Mouse (Mus musculus) embryonic facial prominence, embryonic 13.5 days (tissue): ENCODE measurements around the gene Hist1h2aa. TPM values are rescaled to one million over a fixed set of nuclear protein-coding genes. Genes with fewer than 3 reads are reported as not detected.

Source experiments
- ATAC-seq: fragments of 200-750 bp; cut with Nextera tagmentation; 2 replicates; pipeline ENCODE4 v1.8.0; 2017; ENCODE audit warnings: low read depth; ENCODE audit not compliant: insufficient number of reproducible peaks, insufficient read depth, low FRiP score, low TSS enrichment
- H3K27ac ChIP-seq: fragments of 300-500 bp; sonication (generic); 2 replicates; pipeline ENCODE4 v1.5.1; 2015; ENCODE audit warnings: moderate library complexity, mild to moderate bottlenecking, inconsistent platforms
- H3K27me3 ChIP-seq: fragments of 300-500 bp; sonication (generic); 2 replicates; pipeline ENCODE4 v1.6.1; 2015; ENCODE audit warnings: mild to moderate bottlenecking, inconsistent platforms
- H3K36me3 ChIP-seq: fragments of 300-500 bp; sonication (generic); 2 replicates; pipeline ENCODE4 v1.6.1; 2015; ENCODE audit warnings: mild to moderate bottlenecking, inconsistent platforms
- H3K4me1 ChIP-seq: fragments of 300-500 bp; sonication (generic); 2 replicates; pipeline ENCODE4 v1.6.1; 2015; ENCODE audit warnings: inconsistent platforms
- H3K4me2 ChIP-seq: fragments of 300-500 bp; sonication (generic); 2 replicates; pipeline ENCODE4 v1.6.1; 2015; ENCODE audit warnings: moderate library complexity, mild to moderate bottlenecking, inconsistent platforms
- H3K4me3 ChIP-seq: fragments of 300-500 bp; sonication (generic); 2 replicates; pipeline ENCODE4 v1.5.1; 2015; ENCODE audit warnings: mild to moderate bottlenecking, inconsistent platforms
- H3K9ac ChIP-seq: fragments of 300-500 bp; sonication (generic); 2 replicates; pipeline ENCODE4 v1.6.1; 2015; ENCODE audit warnings: mild to moderate bottlenecking, inconsistent platforms
- H3K9me3 ChIP-seq: fragments of 300-500 bp; sonication (generic); 2 replicates; pipeline ENCODE4 v1.6.1; 2016; ENCODE audit warnings: inconsistent platforms
- WGBS: fragments of 180-500 bp; shearing (Covaris S2); methylation state at CpG from one replicate; pipeline ENCODE4 v1.1.7; 2015; ENCODE audit warnings: mixed read lengths; 5-methylcytosine and 5-hydroxymethylcytosine counted together
- polyA plus RNA-seq: library from polyadenylated mRNA; unstranded; fragments of >200 nt; fragmentation: Nextera tagmentation; extraction: Ambion mirVana; gene quantifications from 2 replicates; pipeline ENCODE4 v1.2.1, GENCODE M21; 2015

Gene Hist1h2aa
- not detected in 2 replicates for polyA plus RNA-seq

DNA sequence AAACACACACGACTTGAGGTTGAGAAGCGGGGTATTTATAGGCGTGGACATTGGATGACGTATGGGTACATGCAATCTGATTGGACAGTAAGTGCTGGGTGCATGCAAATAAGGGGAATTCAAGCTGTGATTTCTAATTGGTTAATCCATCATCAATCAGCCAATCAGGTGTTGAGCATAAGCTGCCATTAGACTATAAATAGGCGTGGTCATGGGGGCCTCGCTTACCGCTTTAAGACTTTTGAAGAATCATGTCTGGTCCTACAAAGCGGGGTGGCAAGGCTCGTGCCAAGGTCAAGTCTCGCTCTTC lies at the start of gene Hist1h2aa:
Gene Hist1h2aa, plus strand, starts transcription at position 252 of the 310 bp plus-strand sequence.
- WGBS = 93% methylated on average over 10 of the region's 10 CpGs

DNA sequence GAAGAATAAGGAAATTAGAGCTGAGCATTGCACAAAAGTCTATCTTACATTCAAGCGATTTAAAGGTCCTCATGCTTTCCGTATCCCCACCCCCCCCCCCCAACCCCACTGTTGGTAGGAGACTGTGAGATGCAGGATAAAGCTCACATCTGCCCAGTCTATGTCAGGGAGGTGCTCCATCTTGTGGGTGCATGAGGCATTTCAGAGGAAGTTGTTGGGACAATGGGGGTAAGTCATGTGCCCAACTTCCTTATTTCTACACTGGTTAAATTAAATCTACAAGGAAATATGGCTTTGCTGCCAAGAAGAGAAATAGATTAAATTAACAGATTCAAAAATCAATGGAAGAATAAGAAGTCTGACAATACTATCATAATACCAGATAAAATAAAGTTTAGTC lies 48.7 kb upstream of the Hist1h2aa start:
- Histone ChIP-seq H3K4me1 (no peaks in the 10 kb centered on the region), H3K4me2 (no peak overlapping the region), H3K4me3 (no peak overlapping the region), H3K9me3 (no peaks in the 10 kb centered on the region), H3K27me3 (no peaks in the 10 kb centered on the region), H3K27ac (no peak overlapping the region), H3K9ac (no peak overlapping the region), H3K36me3 (no peaks in the 10 kb centered on the region)
- ATAC-seq = no peak
- WGBS = 31% methylated on average over 2 of the region's 2 CpGs

More for the DNA sequence above, at the start of gene Hist1h2aa:
- Histone ChIP-seq H3K4me1 (peaks cover 10% of the 10 kb centered on the region), H3K27ac (no peak within 1 kb of the TSS), H3K36me3 (no peaks in the 10 kb centered on the region), H3K9me3 (no peaks in the 10 kb centered on the region), H3K4me2 (no peak within 1 kb of the TSS), H3K27me3 (no peaks in the 10 kb centered on the region), H3K4me3 (no peak within 1 kb of the TSS), H3K9ac (no peak within 1 kb of the TSS)
- no peak for ATAC-seq

DNA sequence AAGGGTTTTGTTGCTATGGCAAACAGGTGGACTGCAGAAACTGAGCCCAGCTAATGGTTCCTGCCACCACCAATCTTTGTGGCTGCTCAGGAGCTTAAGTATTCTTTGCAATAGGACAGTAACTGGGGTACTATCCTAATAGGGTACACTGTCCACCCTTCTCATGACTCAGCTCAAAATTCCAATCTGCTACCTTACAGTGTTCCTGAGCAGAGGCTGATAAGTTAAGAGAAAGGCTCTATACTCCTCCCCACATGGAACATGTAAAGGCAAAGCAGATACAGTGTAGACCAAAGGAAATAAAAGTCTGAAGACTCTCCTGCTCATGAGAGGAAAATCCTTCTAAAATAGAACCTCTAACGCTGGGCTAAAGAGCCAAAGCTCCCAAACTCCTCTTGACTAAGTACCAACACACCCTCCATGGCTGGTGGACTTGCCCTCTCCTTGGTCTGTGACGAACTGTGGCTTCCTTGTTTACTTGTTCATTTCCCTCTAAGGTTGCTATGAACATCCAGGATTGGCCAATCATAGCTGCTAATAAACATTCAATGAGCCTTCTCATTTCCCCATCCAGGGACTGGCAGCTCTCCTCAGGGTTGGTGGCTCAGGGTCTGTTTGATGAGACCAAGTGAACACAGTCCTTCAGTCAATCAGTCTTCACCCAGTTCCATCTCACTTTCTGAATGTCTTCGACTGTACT lies 47.1 kb upstream of the Hist1h2aa start:
- Histone ChIP-seq H3K36me3 (no peaks in the 10 kb centered on the region), H3K4me1 (no peaks in the 10 kb centered on the region), H3K4me2 (no peak overlapping the region), H3K27ac (no peak overlapping the region), H3K9ac (no peak overlapping the region), H3K27me3 (no peaks in the 10 kb centered on the region), H3K4me3 (no peak overlapping the region), H3K9me3 (no peaks in the 10 kb centered on the region)
- ATAC-seq = no peak
- 80% methylated on average over 3 of the region's 3 CpGs for WGBS

DNA sequence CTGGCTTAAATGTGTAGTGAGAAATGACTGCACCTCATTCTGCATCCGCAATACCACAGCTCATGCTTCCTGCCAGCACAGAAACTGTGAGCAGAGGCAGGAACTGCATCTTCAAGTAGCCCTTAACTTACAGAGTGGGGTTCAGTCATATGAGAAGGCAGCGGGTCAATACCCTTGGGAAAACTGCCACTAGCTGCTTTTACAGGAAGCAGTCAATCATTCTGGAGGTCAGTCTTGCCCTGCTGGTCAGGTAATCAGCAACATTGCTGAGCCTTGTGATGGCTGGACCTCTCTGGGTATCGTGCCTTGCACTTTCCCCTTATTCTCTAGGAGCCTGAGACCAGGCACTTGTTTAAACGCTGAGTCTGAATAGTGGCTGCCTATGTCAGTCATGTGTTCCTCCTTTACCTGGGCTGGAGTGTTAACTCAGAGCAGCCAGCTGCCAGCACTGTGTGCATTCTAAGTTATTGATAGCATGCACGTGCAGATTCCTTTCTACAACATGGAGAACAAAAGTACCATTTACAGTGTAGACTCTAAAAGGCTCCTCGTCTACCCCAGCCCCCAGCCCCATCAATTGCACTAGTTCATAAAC lies 45.2 kb upstream of the Hist1h2aa start:
- no peak for ATAC-seq
- 38% methylated on average over 6 of the region's 6 CpGs for WGBS

DNA sequence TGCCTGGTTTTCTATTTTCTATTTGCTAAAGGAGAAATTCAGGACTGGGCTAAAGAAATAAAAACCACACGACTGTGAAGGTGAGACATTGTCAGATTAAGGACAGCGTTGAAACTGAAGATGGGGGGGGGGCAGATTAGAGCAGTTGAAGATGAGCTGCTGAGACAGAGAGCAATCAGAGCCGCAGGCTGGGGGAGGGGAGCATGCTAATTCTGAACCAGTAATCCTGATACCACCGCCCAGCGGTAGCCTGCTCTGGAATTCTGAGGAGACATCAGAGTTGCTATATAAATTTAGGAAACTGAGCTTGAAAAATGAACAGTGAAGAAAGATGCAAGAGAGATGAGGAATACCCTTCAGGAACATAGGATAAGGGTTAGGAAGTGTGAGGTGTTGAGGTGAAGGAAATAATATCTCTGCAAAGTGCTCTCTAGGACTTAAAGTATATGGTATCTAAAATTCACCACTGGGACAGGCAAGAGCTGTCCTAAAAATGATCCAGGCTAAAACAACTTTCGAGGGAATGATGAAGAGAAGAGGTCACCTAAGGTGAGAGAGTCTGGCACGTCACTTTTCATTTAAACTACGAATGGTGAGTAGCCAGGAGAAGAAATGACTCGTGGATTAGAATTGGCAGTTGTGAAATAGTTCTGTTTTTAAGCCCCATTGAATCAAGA lies 41.5 kb upstream of the Hist1h2aa start:
- H3K36me3 ChIP-seq = no peaks in the 10 kb centered on the region
- H3K9ac ChIP-seq = no peak overlapping the region
- no peaks in the 10 kb centered on the region for H3K9me3 ChIP-seq
- no peak overlapping the region for H3K4me3 ChIP-seq
- no peaks in the 10 kb centered on the region for H3K27me3 ChIP-seq
- no peak overlapping the region for H3K27ac ChIP-seq
- no peak for ATAC-seq
- no peaks in the 10 kb centered on the region for H3K4me1 ChIP-seq
- no peak overlapping the region for H3K4me2 ChIP-seq
- 35% methylated on average over 9 of the region's 9 CpGs for WGBS

More for the DNA sequence above, 45.2 kb upstream of the Hist1h2aa start:
- no peaks in the 10 kb centered on the region for H3K36me3 ChIP-seq
- H3K4me1 ChIP-seq = no peaks in the 10 kb centered on the region
- no peak overlapping the region for H3K9ac ChIP-seq
- no peak overlapping the region for H3K27ac ChIP-seq
- no peak overlapping the region for H3K4me2 ChIP-seq
- no peaks in the 10 kb centered on the region for H3K9me3 ChIP-seq
- H3K4me3 ChIP-seq = no peak overlapping the region
- H3K27me3 ChIP-seq = no peaks in the 10 kb centered on the region

DNA sequence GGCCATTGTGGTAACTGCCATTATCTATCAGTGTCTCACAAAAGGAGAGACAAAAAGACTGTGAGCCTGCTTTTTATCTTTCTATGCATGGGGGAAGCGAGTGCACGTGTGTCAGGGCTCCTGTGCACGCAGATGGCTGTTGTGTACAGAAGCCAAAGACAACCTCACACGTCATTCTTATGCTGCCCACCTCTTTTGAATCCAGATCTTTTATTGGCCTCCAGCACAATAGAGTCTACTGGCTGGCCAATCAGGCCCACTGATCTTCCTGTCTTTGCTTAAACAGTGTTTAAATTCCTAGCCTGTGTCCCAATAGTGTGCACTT lies 41.0 kb upstream of the Hist1h2aa start:
- Histone ChIP-seq H3K9ac (no peak overlapping the region), H3K27me3 (no peaks in the 10 kb centered on the region), H3K4me1 (no peaks in the 10 kb centered on the region), H3K27ac (no peak overlapping the region), H3K36me3 (no peaks in the 10 kb centered on the region), H3K9me3 (no peaks in the 10 kb centered on the region), H3K4me2 (no peak overlapping the region), H3K4me3 (no peak overlapping the region)
- 62% methylated on average over 4 of the region's 4 CpGs for WGBS
- no peak for ATAC-seq

DNA sequence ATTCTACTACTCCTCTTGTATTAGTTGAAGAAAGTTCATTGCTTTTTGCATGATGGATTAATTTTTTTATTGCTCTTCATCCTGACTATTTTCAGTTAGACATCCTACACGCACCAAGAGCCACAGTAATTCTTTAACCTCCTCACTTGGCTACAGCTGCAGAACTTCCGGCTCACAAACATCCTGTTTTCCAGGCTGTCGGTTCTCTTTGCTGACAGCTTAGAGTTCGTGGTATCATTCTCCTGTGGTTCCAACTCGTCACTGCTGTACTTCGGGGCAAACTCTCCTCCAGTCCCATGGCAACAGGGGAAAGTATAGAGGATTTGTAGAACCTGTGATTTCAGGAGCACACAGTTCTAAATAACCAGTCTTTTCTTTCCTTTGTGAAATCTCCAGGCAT lies 36.0 kb upstream of the Hist1h2aa start:
- H3K27ac ChIP-seq = no peak overlapping the region
- H3K36me3 ChIP-seq = no peaks in the 10 kb centered on the region
- no peak overlapping the region for H3K4me2 ChIP-seq
- no peak for ATAC-seq
- no peak overlapping the region for H3K9ac ChIP-seq
- 40% methylated on average over 6 of the region's 6 CpGs for WGBS
- H3K4me1 ChIP-seq = no peaks in the 10 kb centered on the region
- H3K27me3 ChIP-seq = no peaks in the 10 kb centered on the region
- no peaks in the 10 kb centered on the region for H3K9me3 ChIP-seq
- no peak overlapping the region for H3K4me3 ChIP-seq

DNA sequence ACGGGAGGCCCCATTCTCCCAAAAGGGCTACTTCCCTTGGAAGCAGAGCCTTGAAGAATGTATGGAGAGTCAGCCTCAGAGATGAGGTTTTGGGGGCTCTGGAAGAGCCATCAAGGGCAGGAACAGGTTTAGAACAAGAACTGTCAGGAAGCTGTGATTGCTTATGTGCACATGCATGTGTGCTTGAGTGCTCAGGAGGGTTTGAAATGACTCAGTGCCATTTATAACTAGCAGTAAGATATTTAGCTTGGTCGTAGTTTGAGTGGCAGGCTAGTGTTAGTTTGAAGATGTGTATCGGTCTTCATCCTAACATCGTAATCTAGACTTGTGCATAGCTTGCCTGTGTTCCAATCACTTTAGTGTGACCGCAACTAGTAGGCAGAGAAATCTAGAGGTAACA lies 27.4 kb upstream of the Hist1h2aa start:
- Histone ChIP-seq H3K4me1 (no peaks in the 10 kb centered on the region), H3K9ac (no peak overlapping the region), H3K36me3 (no peaks in the 10 kb centered on the region), H3K4me3 (no peak overlapping the region), H3K4me2 (no peak overlapping the region), H3K27ac (no peak overlapping the region), H3K27me3 (no peaks in the 10 kb centered on the region), H3K9me3 (no peaks in the 10 kb centered on the region)
- no peak for ATAC-seq
- WGBS = 92% methylated on average over 5 of the region's 5 CpGs

DNA sequence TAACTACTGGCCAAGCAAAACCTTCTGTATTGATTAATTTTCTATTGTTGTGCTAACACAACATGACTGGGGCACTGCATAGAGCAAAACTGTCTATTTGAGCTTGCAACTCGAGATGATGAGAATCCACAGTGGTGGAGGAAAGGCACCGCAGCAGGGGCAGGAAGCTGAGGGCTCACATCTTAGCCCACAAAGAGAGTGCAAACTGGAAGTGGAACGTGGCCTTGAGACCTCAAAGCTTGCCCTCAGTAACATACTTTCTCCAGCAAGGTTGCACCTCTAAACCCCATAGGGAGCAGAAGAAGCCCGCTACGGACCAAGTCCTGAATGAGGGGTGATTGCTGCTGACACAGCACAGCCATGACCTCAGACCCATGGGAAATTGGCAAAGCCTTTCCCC lies 24.1 kb upstream of the Hist1h2aa start:
- H3K9me3 ChIP-seq = no peaks in the 10 kb centered on the region
- no peak for ATAC-seq
- no peaks in the 10 kb centered on the region for H3K36me3 ChIP-seq
- H3K4me2 ChIP-seq = no peak overlapping the region
- H3K4me3 ChIP-seq = no peak overlapping the region
- H3K4me1 ChIP-seq = no peaks in the 10 kb centered on the region
- no peak overlapping the region for H3K9ac ChIP-seq
- H3K27me3 ChIP-seq = no peaks in the 10 kb centered on the region
- no peak overlapping the region for H3K27ac ChIP-seq
- 73% methylated on average over 5 of the region's 5 CpGs for WGBS

DNA sequence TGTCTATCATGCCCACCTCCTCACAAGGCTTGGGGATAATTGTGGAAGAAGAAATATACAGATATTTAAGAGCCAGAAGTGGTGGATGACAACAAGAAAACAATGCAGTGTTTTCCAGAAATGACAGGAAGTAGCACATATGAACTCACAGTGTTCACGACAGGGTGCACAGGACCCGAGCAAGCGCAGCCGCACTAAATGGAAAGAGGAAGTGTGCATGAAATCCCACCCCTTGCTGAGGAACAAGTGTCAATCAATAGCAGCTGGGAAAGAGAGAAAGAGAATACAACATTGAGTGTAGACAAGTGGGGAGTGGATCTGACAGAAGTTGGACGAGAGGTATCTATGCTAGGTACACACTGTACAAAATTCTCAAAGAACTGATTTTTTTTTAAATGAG lies 22.9 kb upstream of the Hist1h2aa start:
- no peak overlapping the region for H3K27ac ChIP-seq
- ATAC-seq = no peak
- H3K27me3 ChIP-seq = no peaks in the 10 kb centered on the region
- WGBS = 76% methylated on average over 5 of the region's 5 CpGs
- H3K4me3 ChIP-seq = no peak overlapping the region
- H3K4me1 ChIP-seq = no peaks in the 10 kb centered on the region
- H3K9ac ChIP-seq = no peak overlapping the region
- H3K4me2 ChIP-seq = no peak overlapping the region
- H3K9me3 ChIP-seq = no peaks in the 10 kb centered on the region
- H3K36me3 ChIP-seq = no peaks in the 10 kb centered on the region

DNA sequence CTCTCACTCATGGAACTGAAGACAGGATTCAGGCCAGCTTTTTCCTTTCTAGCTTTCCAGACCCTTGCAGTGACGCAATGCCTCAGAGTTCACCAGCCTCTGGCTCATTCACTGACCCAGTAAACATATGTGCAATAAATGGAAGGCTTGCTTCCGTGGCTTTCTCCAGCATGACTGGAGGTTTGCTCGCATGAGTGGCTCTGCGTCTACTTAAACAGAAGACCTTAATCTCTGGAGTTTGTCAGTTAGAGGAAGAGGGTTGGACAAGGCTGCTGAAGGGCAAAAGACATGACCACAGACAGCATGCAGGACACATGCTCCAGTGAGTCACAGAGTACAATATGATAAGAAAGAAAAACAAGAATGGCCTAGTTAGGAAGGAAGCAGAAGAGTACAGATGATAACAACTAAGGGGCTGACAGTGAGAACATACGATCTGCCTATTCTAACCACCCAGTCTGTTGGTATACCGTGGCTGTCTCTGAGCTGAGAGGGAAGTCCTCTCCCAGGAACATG lies 20.4 kb upstream of the Hist1h2aa start:
- H3K9ac ChIP-seq = no peak overlapping the region
- 70% methylated on average over 6 of the region's 6 CpGs for WGBS
- no peak overlapping the region for H3K27ac ChIP-seq
- H3K9me3 ChIP-seq = no peaks in the 10 kb centered on the region
- no peaks in the 10 kb centered on the region for H3K27me3 ChIP-seq
- H3K4me1 ChIP-seq = no peaks in the 10 kb centered on the region
- no peak overlapping the region for H3K4me3 ChIP-seq
- H3K4me2 ChIP-seq = no peak overlapping the region
- ATAC-seq = no peak
- H3K36me3 ChIP-seq = no peaks in the 10 kb centered on the region
